Mouse (Mus musculus) heart, embryonic 12.5 days (tissue): ENCODE measurements at regions not wholly inside any gene's neighbourhood (a gene's known extent, or its start where the extent isn't known, plus 50 kb on each side); places are given as distances from the start of the nearest gene placed in this dataset.
A peak's percentile ranks its signal among the peaks of the same experiment; 100 is the strongest.
"Not testable (repeated sequence)": the region's sequence is repeated elsewhere in the genome, so short reads cannot be mapped to it uniquely, and the experiment has no call there.

Experiments
- ATAC-seq: fragments of 200-750 bp; cut with Nextera tagmentation; 2 replicates; pipeline ENCODE4 v1.8.0; 2017; ENCODE audit warnings: moderate TSS enrichment, moderate library complexity; ENCODE audit not compliant: insufficient number of reproducible peaks, low FRiP score
- H3K27ac ChIP-seq: fragments of 300-500 bp; sonication (generic); 2 replicates; pipeline ENCODE4 v1.5.1; 2016; ENCODE audit warnings: mild to moderate bottlenecking, moderate library complexity; ENCODE audit not compliant: poor library complexity, severe bottlenecking
- H3K27me3 ChIP-seq: fragments of 300-500 bp; sonication (generic); replicated peaks from 2 replicates; pipeline ENCODE4 v1.6.1; 2016; ENCODE audit warnings: mild to moderate bottlenecking, moderate library complexity
- H3K36me3 ChIP-seq: fragments of 300-500 bp; sonication (generic); 2 replicates; pipeline ENCODE4 v1.6.1; 2016; ENCODE audit warnings: mild to moderate bottlenecking, moderate library complexity
- H3K4me1 ChIP-seq: fragments of 300-500 bp; sonication (generic); replicated peaks from 2 replicates; pipeline ENCODE4 v1.6.1; 2016; ENCODE audit warnings: mild to moderate bottlenecking
- H3K4me2 ChIP-seq: fragments of 300-500 bp; sonication (generic); 2 replicates; pipeline ENCODE4 v1.6.1; 2016; ENCODE audit warnings: mild to moderate bottlenecking, moderate library complexity
- H3K4me3 ChIP-seq: fragments of 300-500 bp; sonication (generic); 2 replicates; pipeline ENCODE4 v1.5.1; 2016; ENCODE audit warnings: mild to moderate bottlenecking
- H3K9ac ChIP-seq: fragments of 300-500 bp; sonication (generic); 2 replicates; pipeline ENCODE4 v1.6.1; 2016; ENCODE audit warnings: mild to moderate bottlenecking, moderate library complexity
- H3K9me3 ChIP-seq: fragments of 300-500 bp; sonication (generic); replicated peaks from 2 replicates; pipeline ENCODE4 v1.6.1; 2016; ENCODE audit warnings: mild to moderate bottlenecking, moderate library complexity
- WGBS: fragments of 180-500 bp; shearing (Covaris S2); methylation state at CpG from one replicate; pipeline ENCODE4 v1.1.7; 2016; 5-methylcytosine and 5-hydroxymethylcytosine counted together

DNA sequence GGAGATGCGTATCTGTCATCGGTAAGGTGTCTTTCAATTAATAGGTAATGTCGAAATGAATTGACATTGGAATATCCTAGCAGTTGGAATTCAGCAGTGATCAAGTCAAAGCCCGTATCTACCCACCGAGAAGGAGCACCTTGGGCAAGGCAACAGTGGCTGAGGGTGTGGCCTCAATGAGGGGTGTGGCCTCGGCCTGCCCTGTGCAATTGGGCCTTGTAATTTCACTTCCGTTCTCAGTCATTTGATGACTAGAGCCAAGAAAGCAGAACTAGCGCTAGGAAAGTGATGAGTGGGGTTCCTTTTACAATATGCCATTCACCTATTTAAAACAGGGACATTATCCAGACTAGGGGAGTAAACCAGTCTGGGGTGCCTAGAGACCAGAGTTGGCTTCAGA lies 77.6 kb downstream of the Elovl4 start:
- Histone ChIP-seq H3K36me3 (no peaks in the 10 kb centered on the region), H3K9ac (no peak overlapping the region), H3K27ac (no peak overlapping the region), H3K4me2 (no peak overlapping the region), H3K4me3 (no peak overlapping the region), H3K9me3 (no peaks in the 10 kb centered on the region), H3K27me3 (no peaks in the 10 kb centered on the region), H3K4me1 (no peaks in the 10 kb centered on the region)
- 78% methylated on average over 8 of the region's 8 CpGs for WGBS
- ATAC-seq, result no peak

DNA sequence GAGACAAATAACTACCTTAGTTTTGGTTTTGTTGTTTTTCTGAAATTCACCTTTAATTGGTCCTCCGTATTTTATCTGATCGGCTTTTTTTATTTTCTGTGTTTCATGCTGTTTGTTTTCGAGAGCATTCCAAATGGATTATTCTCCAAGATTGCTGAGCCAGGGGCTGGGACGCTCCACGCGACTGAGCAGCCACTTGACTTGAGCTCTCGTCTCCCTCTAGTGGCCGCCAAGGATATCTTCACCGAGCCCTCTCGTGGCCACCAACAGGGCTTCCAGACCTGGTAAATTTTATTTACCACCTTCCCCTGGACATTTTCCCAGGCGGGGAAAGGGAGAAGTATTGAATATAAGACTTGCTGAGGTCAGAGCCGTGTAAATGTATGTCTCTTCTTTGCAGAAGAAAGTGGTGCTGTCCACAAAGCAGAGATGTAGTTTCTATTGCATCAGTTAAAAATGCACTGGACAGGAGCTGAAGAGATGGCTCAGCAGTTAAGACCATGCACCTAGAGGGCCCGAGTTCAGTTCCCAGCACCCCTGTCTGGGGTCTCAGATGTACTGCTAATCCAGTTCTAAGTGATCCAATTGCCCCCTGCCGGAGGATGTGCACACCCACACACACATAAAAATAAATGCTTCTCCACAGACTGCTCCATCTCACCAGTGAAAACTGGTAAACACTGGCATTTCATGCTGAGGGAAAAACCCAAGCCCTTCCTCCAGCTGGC lies 78.5 kb downstream of the Elovl4 start:
- Histone ChIP-seq H3K36me3 (no peaks in the 10 kb centered on the region), H3K9ac (no peak overlapping the region), H3K4me3 (peak overlapping the region; percentile 29), H3K4me2 (peak overlapping the region; percentile 62), H3K27me3 (no peaks in the 10 kb centered on the region), H3K27ac (no peak overlapping the region), H3K9me3 (no peaks in the 10 kb centered on the region), H3K4me1 (no peaks in the 10 kb centered on the region)
- ATAC-seq, result peak; percentile 66
- WGBS, result 10% methylated on average over 14 of the region's 14 CpGs

DNA sequence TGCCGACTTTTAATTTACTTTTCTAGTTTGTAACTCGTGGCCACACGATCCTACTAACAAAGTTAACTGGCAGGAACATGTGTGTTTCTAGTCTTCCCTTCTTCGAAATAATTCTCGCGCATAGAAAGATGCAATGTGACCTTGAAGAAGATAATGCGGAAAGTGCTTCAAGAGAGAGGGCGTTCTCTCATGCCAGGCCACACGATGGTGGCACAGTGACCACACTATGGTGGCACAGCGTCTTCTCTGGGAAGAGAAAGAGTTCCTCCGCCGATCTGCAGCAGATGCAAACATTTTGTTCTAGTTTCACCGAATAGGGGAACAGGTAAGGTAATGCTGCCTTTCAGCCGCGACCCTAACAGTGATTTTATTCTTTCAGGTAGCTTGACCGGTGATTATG lies 79.1 kb downstream of the Elovl4 start:
- Histone ChIP-seq H3K4me3 (peak overlapping the region; percentile 29), H3K9ac (0 out of 2 replicates have a peak overlapping the region, but pooled peaks have one; percentile 11), H3K36me3 (no peaks in the 10 kb centered on the region), H3K4me2 (peak overlapping the region; percentile 62), H3K4me1 (no peaks in the 10 kb centered on the region), H3K27ac (no peak overlapping the region), H3K27me3 (no peaks in the 10 kb centered on the region), H3K9me3 (no peaks in the 10 kb centered on the region)
- no peak for ATAC-seq
- WGBS, result 38% methylated on average over 16 of the region's 16 CpGs

DNA sequence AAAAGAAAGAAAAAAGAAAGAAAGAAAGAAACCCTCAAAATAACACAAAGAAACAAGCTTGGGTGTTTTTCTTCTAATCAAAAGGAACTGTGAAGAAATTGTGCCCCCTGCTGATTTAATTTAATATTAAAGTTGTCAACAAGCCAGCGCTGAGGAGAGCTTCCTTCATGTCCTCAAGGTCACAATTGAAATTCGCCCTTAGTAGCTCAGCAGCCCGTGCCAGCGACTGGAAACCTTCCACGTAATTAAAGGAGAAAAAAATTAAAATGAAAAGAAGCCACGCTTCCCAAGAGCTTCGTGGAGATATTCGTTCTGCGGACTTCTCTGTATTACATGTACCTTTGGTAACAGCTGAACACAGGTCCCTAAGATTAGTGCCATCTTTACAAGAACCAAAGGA lies 80.0 kb downstream of the Elovl4 start:
- Histone ChIP-seq H3K4me1 (no peaks in the 10 kb centered on the region), H3K4me2 (no peak overlapping the region), H3K27me3 (no peaks in the 10 kb centered on the region), H3K27ac (no peak overlapping the region), H3K4me3 (no peak overlapping the region), H3K9ac (no peak overlapping the region), H3K36me3 (no peaks in the 10 kb centered on the region), H3K9me3 (no peaks in the 10 kb centered on the region)
- WGBS, result 45% methylated on average over 9 of the region's 9 CpGs
- ATAC-seq, result no peak

DNA sequence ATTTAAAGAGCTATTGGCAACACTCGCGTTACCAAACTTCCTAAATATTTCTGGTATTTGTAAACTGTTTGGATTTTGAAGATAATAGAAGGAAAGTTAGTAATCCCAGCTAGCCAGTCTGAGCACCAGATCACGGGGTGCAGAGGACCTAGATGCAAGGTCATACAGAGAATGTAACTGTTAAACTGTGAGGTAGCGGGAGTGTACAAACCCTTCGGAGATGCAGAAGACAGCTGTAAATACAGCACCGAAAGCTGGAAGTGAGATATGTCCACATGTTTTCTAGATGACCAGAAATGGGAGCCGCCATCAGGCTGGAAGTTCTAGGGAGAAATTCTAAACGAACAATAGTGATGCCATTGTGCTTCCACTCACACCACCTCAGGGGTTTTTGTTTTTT lies 80.5 kb downstream of the Elovl4 start:
- Histone ChIP-seq H3K27ac (no peak overlapping the region), H3K36me3 (no peaks in the 10 kb centered on the region), H3K4me1 (no peaks in the 10 kb centered on the region), H3K4me2 (no peak overlapping the region), H3K27me3 (no peaks in the 10 kb centered on the region), H3K4me3 (no peak overlapping the region), H3K9me3 (no peaks in the 10 kb centered on the region), H3K9ac (no peak overlapping the region)
- WGBS, result 58% methylated on average over 8 of the region's 8 CpGs
- no peak for ATAC-seq

DNA sequence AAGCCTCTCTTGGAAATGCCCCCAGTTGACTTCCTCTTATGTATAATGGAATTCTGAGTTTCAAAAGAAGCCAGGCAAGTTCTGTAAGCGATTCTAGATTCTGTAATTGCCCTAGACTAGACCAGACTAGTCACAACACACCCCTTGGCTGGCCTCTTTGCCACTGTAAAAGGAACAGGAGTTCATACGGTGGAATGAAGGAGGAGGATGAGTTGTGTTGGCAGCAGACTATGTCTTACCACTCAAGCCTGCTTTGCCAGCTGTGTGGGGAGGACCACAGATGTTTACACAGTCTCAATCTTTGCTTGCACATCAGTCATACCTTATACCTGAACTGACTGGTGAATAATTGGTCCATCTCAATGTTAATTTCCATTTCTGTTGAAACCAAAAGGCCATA lies 85.1 kb downstream of the Elovl4 start:
- no peak overlapping the region for H3K4me2 ChIP-seq
- no peaks in the 10 kb centered on the region for H3K36me3 ChIP-seq
- H3K4me1 ChIP-seq, result peaks cover 26% of the 10 kb centered on the region
- H3K9me3 ChIP-seq, result no peaks in the 10 kb centered on the region
- no peak overlapping the region for H3K27ac ChIP-seq
- no peak overlapping the region for H3K4me3 ChIP-seq
- ATAC-seq, result no peak
- WGBS, result 49% methylated on average over 2 of the region's 2 CpGs
- H3K27me3 ChIP-seq, result no peaks in the 10 kb centered on the region
- no peak overlapping the region for H3K9ac ChIP-seq

DNA sequence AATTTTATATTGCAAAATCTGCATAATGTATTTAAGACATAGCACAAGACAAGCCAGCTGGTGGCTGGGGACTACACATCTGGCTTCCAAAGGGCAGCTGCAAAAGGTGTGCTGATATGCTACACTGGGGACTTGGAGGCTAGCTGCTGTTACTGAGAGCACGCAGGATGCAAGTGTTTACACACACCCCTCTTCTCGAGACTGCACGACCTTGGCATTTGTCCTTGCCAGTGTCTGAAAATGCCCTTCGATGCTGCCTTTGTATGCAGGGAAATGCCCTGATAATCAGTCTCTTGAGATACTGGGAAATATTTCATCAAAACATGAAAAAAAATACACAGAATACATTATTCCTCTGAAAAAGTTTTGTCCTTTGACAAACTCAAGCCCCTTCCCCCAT lies 86.3 kb downstream of the Elovl4 start:
- no peak for ATAC-seq
- H3K9ac ChIP-seq, result no peak overlapping the region
- no peak overlapping the region for H3K4me2 ChIP-seq
- peaks cover 26% of the 10 kb centered on the region for H3K4me1 ChIP-seq
- H3K27me3 ChIP-seq, result no peaks in the 10 kb centered on the region
- H3K4me3 ChIP-seq, result no peak overlapping the region
- H3K9me3 ChIP-seq, result no peaks in the 10 kb centered on the region
- H3K36me3 ChIP-seq, result no peaks in the 10 kb centered on the region
- WGBS, result 36% methylated on average over 4 of the region's 4 CpGs
- H3K27ac ChIP-seq, result no peak overlapping the region

DNA sequence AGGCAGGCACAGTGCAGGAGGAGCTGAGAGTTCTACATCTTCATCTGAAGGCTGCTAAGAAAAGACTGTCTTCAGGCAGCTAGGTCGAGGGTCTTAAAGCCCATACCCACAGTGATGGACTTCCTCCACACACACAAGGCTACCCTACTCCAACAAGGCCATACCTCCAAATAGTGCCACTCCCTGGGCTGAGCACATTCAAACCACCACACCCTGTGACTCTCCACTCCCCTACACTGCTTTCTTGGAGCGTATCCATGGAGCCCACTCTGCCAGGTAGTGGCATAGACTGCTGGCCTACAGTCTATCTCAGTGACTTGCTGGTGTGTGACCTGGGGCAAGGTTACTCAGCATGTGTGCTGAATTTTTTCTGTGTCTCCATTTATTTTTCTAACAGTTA lies 88.0 kb downstream of the Elovl4 start:
- not testable (repeated sequence) for H3K36me3 ChIP-seq, H3K27me3 ChIP-seq, H3K9me3 ChIP-seq, ATAC-seq, H3K4me3 ChIP-seq, H3K4me2 ChIP-seq, H3K27ac ChIP-seq, H3K9ac ChIP-seq
- WGBS, result 81% methylated on average over 2 of the region's 2 CpGs
- H3K4me1 ChIP-seq, result peaks cover 26% of the 10 kb centered on the region

DNA sequence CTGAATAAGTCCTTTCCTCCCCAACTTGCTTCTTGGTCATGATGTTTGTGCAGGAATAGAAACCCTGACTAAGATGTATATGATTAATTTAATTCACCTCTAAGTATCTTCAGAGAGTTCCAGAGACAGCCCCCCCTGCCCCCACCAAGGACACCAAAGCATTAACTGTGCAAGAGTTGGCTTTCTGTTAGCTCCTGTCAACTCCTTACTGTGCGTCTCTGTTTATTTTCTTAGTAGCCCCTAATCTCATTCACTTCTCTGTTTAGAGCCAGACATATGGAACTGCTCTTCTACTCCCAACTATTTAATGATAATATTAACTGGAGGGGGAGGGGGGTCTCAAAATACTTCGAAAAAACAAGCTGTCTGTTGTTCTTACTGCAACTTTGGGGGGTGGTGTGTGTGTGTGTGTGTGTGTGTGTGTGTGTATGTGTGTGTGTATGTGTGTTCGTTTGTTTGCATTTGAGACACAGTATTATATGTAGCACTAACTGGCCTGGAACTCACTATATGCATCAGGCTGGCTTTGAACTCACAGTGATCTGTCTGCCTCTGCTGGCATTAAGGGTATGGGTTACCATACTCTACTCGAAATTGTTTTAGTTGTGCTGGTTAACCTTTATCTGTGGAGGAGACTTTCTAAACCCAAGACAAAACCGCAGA lies 89.8 kb downstream of the Elovl4 start:
- 41% methylated on average over 5 of the region's 5 CpGs for WGBS
- ATAC-seq, result no peak

DNA sequence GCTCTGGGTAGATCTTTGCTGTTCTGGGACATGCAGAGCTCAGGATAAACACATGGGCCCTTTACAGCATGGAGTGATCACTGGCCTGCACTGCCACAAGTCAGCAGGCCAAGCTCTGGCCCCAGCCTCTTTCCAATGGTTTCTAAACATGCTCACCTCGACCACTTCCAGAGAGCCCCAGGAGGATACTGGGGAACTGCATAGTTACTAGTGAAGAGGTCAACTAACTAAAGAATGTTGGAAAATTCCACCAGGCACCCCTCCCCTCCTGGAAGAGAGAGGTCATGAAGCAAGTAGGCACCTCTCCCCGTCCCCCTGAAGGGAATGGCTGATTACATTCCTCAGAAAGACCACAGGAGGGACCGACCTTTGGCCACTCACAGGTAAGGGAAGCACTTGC lies 98.7 kb downstream of the Elovl4 start:
- Histone ChIP-seq H3K4me2 (no peak overlapping the region), H3K4me3 (no peak overlapping the region), H3K4me1 (no peaks in the 10 kb centered on the region), H3K9me3 (no peaks in the 10 kb centered on the region), H3K36me3 (no peaks in the 10 kb centered on the region), H3K27ac (no peak overlapping the region), H3K27me3 (no peaks in the 10 kb centered on the region), H3K9ac (no peak overlapping the region)
- ATAC-seq, result no peak
- WGBS, result 65% methylated on average over 3 of the region's 3 CpGs

More for the DNA sequence above, 89.8 kb downstream of the Elovl4 start:
- Histone ChIP-seq H3K9ac (no peak overlapping the region), H3K4me3 (no peak overlapping the region), H3K9me3 (no peaks in the 10 kb centered on the region), H3K27ac (no peak overlapping the region), H3K4me1 (peaks cover 26% of the 10 kb centered on the region), H3K4me2 (no peak overlapping the region), H3K36me3 (no peaks in the 10 kb centered on the region), H3K27me3 (no peaks in the 10 kb centered on the region)

DNA sequence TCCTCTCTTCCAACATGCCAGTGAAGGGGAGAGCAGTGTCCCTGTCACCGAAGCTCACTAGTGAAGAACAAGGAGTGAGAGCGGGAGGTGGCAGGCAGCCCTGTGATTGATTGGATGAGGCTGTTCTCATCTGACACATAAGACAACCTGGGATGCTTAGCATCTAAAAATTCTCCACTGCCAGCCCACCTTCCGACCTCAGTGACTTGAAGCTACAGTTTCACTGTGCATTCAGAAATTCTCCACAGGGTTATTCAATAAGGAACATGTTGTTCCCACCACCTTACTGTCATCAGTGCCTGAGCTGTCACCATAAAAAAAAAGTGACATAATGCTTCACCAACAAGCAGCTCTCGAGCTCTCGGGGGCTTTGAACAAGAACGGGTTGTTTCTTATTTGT lies 100.0 kb downstream of the Elovl4 start:
- Histone ChIP-seq H3K36me3 (no peaks in the 10 kb centered on the region), H3K9me3 (no peaks in the 10 kb centered on the region), H3K4me1 (no peaks in the 10 kb centered on the region), H3K27me3 (no peaks in the 10 kb centered on the region), H3K27ac (no peak overlapping the region), H3K9ac (no peak overlapping the region), H3K4me3 (no peak overlapping the region), H3K4me2 (no peak overlapping the region)
- 69% methylated on average over 6 of the region's 6 CpGs for WGBS
- ATAC-seq, result no peak

DNA sequence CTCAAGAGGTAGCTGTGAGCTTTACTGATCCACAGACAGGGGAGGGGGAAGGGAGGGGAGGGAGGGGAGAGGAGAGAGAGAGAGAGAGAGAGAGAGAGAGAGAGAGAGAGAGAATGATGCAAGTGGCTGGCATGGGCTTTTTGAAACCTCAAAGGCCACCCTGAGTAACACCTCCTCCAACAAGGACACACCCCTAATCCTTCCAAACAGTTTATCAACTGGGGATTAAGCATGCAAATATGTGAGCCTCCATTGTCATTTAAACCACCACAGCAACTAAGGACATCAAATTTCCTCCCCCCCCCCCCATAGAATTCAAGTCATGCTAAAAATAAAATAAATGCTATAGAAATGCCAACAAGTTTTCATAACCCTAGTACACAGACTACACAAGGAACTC lies 101.9 kb downstream of the Elovl4 start:
- ATAC-seq, result no peak
- Histone ChIP-seq H3K4me3 (no peak overlapping the region), H3K9ac (no peak overlapping the region), H3K4me1 (no peaks in the 10 kb centered on the region), H3K4me2 (no peak overlapping the region), H3K9me3 (no peaks in the 10 kb centered on the region), H3K27ac (no peak overlapping the region), H3K36me3 (no peaks in the 10 kb centered on the region), H3K27me3 (no peaks in the 10 kb centered on the region)
